Mouse (Mus musculus): ENCODE measurements around the gene Ddx21. TPM values are rescaled to one million over a fixed set of nuclear protein-coding genes. Genes with fewer than 3 reads are reported as not detected.
"Not testable (repeated sequence)": the region's sequence is repeated elsewhere in the genome, so short reads cannot be mapped to it uniquely, and the experiment has no call there.

The Ddx21 gene
- 10 to 100 TPM; 54.1 to 60.2 TPM for polyA plus RNA-seq (2017; shearing (Covaris generic))

DNA sequence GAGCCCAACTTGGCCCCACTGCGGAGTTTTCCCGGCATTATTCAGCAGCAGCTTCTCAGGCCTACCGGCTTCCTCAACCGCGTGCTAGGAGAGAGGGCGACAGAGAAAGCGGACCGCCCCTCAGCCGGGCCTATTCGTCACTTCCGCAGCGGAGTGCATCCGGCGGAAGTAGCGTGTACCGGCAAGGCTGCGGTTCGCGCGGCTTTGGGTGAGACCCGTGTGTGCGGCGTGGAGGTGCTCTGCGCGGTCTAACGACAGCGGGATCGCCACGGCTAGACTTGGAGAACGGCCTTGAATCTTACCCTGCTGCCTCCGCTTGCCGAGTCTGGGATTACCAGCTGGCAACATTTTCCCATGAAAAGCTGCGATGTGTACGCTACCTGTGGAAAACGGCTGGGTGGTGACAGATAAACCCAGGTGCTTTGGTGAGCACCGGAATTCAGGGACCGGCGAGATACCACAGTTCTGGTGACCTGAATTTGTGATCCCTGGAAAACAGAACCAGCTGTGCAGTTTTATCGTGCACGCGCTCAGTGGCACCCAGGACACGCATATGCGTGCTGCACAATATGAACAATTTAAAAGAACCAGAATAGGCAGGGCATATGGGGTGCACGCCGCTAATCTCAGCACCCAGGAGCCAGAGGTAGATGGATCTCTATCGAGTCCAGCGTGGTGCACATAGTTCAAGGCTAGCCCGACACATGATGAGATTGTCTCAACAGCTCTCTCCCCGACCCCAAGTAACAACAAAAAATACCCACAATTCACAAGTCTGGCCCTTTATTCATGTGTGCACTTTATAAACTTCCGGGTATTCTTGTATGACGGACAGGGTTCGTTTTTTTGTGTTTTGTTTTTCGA is at the start of gene Ddx21:
Ddx21 (minus strand) TSS at position 105 of the 864 bp plus-strand sequence.
- ATAC-seq = peak; percentile 88

DNA sequence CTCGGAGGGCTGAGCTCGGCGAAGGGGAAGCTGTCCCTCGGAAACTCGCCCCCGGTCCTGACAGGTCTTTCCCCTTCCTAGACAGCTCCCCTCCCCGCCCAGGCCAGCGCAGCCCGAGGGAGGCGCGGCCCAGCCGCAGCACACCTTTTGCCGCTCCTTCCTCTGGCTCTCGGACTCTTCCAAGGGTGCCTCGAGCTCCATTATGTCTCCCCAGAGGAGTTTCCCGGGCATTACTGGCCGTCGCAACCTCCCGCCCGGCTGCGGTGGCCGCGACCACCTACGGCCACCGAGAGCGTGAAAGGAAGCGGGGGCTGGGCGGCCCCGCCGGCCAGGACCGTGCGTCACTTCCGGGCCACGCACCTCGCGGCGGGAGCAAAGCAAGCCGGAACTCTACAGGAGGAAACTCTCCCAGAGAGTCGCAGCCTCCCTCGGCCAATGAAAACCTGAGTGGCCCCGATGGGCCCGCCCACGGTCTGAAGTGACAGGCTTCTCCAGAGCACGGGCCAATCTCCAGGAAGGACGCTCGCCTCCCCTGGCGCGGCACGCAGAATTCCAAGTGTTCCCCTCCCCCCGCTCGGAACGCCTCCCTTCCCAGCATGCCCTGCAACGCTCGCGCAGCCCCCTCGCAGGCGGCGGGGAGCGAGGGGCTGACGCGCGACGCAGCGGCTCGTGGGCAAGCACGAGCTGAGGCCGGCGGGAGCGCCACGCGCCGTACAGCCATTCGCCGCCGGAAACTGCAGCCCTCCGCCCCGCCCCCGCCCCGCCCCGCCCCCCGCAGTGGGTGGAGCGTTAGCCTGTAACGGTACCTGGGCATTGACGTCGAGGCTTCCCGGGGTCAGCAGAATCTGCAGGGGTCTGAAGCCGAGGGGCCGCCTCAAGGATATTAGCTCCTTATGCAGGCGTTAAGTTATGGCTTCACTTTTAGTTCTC is 49.1 kb upstream of the Ddx21 start, which contains the start of gene Ddx50:
Ddx50 (minus strand) TSS at position 338 of the 930 bp plus-strand sequence.
- peak; percentile 96 for ATAC-seq

DNA sequence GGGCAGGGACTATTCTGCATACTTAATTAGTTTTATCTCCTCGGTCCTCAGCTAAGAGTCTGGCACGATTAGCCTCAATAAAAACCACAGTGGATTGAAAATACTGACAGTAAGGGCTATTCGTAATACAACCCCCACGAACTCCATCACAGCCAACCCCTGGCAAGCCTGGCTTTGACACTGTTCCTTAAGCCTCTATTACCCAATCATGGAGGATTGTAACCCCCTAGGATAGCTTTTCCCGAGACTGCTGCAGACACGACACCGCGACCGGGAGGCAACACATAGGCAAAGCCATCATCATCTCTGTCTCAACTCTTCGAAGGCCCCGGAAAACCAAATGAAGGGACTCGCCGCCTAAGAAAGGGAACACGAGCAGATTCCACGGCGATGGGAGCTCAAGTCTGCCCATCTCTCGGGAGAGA is 48.3 kb upstream of the Ddx21 start:
- ATAC-seq = no peak

DNA sequence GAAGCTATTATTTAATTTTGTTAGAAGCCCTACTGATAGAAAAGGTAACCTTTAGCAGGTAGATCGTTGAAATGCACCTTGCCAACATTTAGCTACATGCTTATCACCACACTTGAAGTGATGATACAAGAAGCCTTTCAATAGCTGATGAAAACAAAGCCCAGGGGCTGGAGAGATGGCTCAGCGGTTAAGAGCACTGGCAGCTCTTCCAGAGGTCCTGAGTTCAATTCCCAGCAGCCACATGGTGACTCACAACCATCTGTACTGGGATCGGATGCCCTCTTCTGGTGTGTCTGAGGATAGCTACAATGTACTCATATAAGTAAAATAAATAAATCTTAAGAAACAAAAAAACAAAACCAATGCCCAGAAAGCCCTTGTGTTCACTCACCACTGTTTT is 2.1 kb upstream of the Ddx21 start:
- no peak for ATAC-seq

DNA sequence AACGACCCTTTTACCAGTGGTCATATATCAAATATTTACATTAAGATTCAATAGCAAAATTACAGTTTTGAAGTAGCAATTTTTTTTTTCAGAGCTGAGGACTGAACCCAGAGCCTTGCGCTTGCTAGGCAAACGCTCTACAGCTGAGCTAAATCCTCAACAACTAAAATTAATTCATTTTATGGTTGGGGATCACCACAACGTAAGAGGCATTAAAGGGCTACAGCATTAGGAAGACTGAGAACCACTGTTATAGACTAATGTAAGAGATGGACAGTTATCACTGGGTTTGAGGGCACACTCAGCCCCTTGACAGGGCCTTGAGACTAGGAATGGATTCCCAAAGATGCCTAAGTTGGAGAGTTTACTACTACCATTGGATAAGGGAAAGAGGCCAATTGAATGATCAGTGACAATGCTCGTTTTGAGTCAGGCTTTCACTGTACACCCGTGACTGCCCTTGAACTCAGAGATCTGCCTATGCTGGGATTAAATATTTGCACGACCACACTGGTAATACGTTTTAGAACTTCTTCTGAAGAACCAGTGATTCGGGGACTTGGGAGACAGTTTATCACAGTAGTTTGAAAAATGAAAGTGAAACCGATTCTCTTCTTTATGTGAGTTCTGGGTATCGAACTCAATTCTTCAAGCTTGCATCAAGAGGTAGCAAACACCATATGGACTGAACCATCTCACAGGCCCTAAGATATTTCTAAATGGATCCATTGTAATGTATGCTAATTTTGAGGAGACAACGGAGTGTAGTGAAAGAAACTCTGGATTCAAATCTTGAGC is 1.4 kb upstream of the Ddx21 start:
- no peak for ATAC-seq

DNA sequence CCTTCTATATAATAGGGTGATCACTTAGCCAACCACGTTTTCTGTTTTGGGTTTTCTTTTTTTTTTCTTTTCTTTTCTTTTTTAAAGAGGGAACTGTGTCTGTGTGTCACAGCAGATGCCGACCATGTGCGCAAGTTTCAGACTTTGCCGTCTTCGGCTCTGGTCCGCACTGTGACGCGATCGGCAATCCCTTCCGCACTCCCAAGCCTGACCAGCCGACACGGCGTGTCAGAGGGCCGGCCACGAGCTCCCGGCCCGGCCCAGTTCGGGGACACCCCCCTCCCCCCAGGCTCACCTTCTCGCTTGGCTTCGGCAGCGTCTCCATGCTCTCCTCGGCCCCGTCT is 276 bp downstream of the Ddx21 start:
- ATAC-seq = no peak

DNA sequence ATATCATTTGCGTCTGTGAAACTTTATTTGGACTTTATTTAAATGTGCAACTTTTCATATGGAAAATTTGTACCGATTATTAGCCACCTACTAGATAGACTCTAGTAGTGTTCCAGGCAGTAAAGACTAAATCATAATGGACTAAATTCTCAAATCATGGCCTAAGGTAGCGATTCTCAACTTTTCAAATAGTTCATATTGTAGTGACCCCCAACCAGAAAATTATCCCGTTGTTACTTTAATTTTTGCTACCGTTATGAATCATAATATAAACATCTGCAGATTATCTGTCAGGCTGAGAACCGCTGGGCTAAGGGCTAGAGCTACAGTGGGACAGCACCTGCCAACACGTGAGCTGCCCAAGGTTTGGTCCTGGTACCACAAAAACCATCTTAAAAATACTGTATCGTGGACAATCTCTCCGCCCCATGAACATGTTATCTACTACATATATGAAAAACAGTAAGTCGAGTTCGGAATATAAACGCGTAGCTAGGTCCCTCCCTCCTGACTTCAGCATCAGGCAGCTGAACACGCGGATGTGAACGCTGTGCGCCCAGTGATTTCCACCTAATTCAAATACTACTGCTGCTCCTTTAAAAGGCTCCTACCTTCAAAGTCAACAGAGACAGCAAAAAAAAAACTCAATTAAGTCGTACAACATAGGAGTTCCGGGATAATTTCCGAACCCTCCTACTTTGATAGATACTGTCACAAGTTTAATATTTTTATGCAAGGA is 859 bp downstream of the Ddx21 start:
- peak; percentile 21 for ATAC-seq

DNA sequence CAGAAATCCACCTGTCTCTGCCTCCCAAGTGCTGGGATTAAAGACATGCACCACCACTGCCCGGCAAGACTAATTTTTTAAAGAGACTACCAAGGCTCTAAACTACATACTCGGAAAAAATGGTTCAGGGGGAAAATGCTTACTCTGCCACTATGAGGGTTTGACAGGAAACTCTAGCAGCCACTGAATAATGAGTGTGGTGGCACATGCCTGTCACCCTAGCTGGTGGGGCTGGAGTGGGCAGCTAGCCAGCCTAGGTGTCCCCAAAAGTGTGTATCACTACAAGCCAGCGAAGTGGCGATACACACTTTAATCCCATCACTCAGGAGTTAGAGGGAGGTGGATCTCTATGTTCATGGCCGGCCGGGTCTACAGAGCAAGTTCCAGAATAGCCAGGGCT is 2.0 kb downstream of the Ddx21 start:
- ATAC-seq = peak; percentile 33

DNA sequence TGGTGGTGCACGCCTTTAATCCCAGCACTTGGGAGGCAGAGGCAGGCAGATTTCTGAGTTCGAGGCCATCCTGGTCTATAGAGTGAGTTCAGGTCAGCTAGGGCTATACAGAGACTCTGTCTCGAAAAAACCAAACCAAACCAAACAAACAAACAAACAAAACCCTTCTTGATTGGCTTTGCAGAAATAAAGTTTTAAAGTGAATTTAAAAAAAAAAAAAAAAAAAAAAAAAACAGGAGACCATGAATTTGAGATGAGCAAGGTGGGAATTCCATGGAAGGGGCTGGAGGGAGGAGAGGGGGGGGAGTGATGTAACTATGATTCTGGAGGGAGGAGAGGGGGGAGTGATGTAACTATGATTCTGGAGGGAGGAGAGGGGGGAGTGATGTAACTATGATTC is 2.8 kb downstream of the Ddx21 start:
- not testable (repeated sequence) for ATAC-seq

DNA sequence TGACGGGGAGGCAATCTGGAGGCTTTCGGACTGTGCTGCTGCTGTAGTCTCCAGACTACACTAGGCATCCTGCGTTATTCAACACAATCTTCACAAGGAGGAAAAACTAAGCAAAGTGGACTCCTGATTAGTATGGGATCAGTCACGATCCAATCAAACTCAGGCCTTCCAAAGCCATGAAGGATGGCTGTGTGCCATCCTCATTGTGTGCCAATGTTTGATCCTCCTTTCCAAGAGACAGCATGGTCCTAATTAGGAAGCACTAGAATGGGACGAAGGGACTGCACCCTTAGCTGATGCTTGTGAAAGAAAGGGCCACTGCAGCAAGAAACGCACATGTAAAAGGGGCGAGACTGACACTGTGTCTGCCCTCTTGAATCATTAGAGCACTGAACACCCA is 9.6 kb downstream of the Ddx21 start:
- no peak for ATAC-seq

DNA sequence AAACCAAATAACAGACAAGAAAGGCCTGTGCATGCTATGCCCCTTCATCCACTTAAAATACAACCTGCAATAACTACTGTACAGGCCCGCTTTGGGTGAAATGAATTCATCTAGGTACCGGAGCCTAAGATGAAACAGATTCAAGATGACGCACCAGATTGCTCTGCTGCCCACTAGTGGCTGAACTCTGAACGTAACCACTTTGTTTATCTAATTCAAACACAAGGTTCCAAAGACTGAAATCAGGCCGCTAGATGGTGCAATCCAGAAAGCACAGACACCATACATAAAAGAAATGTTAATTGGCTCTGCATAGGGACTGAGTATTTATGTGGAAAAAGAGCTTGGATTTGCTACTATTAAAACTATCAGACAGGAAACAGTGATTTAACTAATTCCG is 11.9 kb downstream of the Ddx21 start:
- ATAC-seq = peak; percentile 98

DNA sequence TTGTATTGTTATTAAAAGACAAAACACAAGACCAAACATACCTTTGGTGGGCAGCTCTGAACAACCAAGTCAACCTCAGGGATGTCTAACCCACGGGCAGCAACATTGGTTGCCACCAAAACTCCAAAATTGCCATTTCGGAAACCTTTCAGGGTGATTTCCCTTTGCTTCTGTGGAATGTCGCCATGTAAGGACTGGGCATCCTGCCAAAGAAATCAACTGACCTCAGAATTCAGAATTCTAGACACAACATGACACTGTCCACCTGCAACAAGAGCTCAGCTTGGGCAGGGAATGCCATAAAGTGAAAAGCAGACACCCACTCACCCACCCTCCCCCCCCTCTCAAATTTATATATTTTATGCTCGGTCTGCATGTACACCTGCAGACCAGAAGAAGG is 13.5 kb downstream of the Ddx21 start:
- no peak for ATAC-seq

DNA sequence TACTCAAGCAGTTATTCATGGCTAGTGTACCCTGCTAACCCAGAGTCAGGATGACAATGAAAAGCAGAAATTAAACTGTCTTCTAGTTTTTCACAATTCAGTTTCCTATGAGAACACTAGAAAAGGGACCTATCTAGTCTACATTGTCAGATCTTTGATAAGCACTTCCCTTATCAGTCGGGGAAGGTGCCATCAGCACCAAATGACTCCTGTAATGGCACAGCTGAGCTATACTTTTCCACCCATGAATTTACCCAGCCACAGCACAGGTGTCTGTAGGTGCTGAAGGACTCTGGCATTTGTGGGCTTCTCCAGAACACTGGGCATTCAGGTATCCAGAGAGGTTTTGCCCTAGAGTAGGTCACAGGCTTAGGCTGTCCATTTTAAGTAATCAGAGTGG is 18.8 kb downstream of the Ddx21 start:
- ATAC-seq = no peak

DNA sequence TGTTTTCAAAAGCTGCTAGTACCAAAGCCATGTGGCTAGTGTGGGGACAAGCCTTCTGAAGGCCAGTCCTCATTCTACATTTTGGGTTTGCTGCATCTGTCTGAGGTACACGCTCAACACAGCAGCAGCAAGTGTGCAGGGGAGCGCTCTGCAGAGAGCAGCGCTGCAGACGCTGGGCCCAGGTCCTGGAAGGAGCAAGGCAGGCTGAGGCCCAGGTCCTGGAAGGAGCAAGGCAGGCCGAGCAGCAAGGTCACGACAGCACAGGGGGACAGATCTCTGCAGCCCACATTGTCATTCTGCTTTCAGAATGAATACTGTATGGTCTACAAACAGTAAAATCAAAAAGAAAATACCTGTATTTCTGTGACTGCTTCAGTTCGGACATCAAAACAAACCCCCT is 19.4 kb downstream of the Ddx21 start:
- ATAC-seq = no peak

DNA sequence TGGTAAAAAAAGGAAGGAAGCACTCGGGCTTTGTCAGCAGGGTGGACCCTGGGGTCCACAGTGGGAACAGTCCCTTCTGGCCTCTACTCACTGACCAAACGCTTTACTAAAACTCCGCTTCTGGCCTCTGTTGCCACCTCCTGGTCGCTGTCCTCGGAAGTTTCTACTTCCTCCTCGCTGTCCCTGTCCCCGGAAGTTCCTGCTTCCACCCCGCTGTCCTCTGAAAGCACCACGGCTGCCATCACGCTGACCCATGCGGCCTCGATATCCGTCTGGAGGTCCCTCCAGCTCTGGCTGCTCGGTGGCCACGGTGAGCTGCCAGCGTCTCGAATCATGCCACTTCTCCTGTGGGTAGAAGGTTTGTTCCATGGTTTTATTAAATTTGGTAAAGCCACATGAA is 19.8 kb downstream of the Ddx21 start:
- no peak for ATAC-seq

DNA sequence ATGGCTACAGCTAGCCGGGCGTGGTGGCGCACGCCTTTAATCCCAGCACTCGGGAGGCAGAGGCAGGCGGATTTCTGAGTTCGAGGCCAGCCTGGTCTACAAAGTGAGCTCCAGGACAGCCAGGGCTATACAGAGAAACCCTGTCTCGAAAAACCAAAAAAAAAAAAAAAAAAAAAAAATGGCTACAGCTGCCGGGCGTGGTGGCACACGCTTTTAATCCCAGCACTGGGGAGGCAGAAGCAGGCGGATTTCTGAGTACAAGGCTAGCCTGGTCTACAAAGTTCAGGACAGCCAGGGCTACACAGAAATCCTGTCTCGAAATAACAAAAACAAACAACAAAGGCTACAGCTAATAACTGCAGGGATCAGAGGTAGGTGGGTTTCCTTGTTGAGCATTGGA is 23.0 kb downstream of the Ddx21 start:
- not testable (repeated sequence) for ATAC-seq

DNA sequence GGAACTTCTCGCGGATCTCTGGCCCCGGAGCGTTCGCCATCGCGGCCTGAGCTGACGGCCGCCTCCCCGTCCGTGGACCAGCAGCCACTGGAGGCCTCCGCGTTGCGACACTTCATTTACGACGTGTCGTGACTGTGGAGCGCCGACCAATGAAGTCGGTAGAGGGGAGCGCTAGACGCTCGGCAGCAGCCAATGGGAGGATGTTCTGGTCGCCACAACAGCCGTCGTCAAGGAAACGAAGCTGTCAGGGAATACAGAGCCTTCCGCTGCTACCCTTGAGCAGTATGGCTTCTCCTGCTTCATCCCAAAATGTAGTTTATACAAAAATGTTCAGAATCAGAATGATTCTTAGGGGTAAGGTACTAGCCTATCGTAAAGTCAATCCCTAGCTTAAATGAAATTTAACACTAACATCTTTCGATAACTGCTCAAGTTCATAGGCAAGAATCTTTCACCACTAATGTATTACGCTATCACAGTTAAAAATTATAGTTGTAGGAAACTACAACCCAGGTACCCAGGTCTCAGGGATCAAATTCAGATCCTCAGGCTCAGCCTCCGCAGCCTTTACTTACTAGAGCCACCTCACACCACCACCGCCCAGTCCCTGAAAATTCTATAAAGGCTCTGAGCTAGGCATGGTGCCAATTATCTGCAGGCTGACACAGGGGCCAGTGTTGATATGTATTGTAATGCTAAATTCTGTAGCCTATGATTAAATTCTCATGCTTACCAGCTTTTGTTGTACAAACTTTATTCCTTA is 23.6 kb downstream of the Ddx21 start, which contains the start of gene Kif1bp:
Kif1bp (minus strand) TSS at position 120 of the 763 bp plus-strand sequence.
- ATAC-seq = peak; percentile 98

DNA sequence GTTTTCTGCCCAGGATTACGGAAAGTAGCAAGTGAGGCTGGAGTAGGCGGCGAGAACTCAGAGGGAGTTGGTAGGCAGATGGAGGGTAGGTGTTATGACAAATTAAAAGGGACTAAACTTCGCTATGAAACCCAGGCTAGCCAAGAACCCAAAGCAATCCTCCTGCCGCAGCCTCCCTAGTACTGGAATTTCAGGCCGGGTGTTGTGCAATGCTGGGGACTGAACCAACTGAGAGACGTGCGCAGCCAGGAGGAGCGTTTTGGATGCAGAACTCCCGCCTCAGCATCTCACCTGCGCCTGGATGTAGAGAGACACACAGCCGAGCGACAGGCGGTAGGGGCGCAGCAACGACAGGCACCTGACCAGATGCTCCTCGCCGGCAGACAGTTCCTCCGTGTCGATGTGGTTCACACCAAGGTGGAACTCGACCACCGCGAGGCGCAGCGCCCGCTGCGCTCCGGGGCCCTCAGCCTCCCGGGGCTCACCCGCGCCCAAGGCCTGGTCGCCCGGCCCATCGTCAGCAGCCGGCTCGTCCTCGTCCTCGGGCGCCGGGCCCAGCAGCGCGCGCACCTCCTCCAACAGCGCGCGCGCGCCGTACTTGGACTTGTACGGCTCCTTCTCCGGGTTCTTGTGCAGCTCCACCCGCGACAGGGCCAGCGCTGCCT is 24.3 kb downstream of the Ddx21 start:
- ATAC-seq = peak; percentile 50

DNA sequence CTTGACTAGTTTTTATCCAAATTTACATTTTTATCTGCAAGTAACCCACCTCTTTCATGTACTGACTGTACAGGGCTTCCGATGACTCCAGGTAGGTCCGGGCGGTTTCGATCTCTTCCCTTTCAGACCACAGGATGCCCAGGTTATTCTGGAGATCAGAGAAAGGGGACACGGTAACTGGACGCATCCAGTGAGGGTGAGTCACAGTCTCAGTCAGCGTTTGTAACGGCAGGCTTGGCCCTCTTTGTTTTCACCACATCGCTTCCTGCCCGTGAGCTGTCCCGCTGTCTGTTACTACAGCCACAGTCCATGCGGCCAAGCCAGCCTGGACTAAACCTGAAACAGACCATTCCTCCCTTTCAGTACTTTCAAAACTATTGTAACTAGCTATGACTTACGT is 27.1 kb downstream of the Ddx21 start:
- ATAC-seq = no peak

DNA sequence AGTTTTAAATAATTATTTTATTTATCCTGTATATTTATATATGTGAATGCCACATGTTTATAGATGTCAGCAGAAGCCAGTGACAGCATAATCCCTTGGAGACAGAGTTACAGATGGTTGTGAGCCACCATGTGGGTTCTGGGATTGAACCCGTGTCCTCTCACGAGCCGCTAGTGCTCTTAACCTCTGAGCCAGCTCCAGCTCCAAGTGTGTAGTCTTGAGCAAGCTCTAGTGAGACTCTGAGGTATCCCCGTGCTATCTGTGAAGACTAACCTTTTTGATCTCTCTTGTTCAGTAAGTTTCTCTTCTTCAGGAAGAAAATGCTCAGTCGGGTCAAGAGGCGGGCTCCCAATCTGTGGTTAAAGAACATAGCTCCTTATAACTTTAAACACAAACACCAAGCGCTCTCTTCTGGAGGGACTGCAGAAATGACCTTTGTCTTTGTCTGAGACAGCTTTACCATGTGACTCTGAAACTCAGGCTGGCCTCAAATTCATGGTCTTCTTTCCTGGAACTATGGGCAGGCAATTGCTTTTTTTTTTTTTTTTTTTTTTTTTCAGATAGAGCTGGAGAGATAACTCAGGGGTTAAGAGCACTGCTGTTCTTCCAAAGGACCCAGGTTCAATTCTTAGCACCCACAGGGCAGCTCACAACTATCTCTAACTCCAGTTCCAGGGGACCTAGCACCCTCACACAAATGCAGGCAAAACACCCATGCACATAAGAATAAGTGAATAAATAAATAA is 31.8 kb downstream of the Ddx21 start:
- ATAC-seq = no peak

Data from activated CD4-positive, CD25-positive, alpha-beta regulatory T cell, adult 4 months (primary cell).